Mouse (Mus musculus) lung, postnatal 4 days (tissue): ENCODE measurements around the gene Tanc1.
A peak's percentile ranks its signal among the peaks of the same experiment; 100 is the strongest.

ENCODE experiments used
- DNase-seq, 2 experiments: peaks; one replicate each; pipeline ENCODE4 v3.0.0; 2021

Tanc1 gene

DNA sequence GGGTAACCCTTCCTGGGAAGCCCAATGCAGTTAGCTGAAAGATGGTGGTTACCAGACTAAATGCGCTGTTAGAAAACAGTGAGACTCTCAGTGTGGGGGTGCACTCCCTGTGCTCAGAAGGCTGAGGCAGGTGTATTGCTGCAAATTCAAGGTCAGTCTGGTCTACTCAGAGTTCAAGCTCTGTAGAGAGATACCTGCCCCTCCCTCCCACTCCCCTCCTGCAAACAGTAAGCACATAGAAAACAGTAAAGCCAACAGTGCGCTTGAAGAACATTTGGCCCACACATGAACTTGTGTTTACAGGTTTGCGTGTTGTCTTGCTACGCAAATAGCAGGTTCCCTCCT, 73.7 kb downstream of the Tanc1 start:
- DNase-seq = no peak

DNA sequence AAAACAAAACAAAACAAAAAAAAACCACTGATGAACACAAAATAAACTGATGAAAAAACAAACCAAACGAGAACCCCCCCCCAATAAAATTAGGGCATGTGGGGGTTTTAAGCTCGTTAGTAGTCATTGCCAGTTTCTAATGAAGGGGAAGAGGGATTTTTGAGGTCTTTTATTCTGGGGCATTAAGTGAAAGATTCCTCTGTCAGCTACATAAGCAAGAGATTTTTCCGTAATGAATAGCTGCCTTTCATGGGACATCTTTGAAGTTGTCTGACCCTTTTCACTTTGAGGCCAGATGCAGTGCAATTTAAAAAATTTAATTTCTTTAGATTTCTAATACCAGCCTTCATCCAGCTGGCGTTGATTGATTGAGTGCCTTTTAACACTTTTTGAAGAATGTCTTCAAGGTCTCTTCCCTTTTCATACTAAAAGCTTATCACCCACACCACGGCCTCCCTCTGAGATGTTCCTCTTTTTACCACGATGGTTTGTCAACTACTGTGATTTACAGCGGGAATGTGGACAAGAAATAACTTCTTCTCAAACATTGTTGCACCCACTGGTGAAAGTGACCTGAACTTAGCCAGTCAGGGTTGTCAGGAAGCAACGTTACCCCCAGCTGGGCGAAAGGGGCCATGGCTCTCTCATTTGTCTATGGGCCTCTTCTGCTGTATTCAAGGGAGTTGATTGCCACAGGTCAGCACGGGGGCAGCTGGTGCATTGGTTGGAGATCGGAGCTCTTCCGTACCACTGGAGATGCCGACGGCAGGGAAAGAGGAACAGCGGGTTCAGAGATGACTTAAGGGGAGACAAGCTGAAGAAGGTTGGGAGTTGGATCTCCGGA, 76.6 kb downstream of the Tanc1 start:
- DNase-seq = no peak

DNA sequence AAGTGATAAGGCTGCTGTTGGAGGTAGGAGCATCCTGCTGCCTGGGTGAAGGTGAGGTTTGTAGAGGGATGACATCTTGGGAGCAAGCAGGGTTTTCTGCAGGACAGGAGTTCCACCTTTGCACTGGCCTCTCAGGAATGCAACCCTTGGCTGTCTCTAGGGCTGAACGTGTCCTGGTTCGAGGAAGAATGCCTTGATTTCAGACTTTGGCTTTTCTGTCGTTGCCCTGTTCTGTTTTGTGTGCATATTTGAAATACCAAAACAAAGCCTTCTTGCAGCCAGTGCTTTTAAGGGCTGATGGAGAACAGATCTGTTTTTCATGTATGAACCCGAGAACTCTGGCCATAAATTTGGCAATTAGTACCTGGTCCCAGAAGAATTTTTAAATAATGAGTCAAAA, 79.3 kb downstream of the Tanc1 start:
- DNase-seq = no peak

DNA sequence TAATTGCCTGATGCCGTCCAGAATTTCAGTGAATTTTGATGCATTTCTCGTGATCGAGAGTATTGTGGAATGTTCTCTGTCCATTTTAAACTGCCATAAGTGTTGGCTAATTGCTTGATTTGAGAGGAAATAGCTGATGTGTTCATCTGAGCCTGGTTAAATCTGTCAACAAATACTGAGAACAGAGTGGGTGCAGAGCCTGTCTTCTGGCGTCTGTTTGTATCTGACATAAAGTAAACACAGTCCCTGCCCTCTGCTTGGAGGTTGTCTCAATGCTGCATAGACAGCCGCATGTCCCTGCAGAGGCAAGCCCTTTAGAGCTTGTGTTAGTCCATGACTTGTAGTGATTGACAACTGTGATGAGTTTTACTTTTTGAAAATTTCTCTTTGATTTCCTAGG, 81.6 kb downstream of the Tanc1 start:
- DNase-seq = no peak

DNA sequence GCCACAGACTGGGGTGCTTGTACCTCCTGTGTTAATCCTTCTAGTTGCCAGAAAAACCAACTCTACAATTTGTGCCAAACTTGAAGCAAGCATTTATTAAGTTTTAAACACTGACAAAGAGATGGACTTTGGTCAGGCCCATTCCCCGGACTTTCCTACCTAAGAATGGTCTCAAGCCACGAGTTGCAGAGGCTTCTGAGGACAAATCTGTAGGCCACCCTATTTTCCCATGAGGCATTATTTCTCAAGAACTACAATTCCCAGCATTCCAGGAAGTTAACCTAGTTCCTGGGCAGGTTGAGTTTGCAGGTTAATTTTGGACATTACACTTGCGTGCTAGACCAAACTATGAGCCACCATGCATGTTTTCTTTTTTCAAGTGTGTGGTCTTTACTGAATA, 85.3 kb downstream of the Tanc1 start:
- no peak for DNase-seq

DNA sequence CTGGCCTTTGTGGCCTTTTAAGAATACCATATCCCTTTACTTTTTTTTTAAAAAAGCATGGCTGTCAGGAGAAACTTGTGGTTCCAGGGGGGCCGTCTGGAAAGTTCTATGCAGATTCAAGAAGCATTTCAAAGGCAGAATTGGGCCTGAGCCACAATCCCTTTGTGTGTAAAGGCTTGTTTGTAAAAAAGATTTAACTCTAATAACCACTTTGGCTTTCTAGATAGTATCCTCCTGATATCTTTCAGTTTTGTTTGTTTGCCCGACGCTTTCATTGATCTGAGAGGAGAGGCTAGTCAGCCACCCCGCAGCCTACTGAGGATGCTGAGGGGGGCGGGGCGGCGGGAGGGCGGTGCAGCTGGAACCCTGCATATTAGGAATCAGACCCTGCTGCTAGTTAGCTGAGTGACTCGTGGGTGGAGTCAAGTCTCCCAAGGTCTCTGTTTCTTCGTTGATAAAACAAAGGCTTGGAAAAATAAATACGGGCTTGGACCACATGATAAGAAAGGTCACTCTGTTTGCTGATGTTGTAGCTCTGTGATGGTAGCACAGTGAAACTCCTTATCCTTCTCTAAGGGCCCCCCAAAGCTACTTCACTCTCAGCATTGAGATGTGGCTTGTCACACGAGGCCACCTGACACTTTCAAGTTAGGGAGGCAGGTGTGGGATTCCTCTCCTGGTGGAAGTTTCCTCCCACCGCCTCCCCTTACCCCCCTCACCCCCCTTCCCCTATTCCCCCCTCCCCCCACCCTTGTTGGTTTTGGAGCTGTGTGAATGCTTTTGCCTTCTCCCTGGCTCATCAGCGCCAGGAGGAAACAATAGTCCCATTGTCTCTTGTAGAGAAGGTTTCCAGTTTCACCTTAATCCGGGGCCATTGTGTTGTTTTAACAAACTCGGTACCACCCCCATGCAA, 86.1 kb downstream of the Tanc1 start:
- no peak for DNase-seq

DNA sequence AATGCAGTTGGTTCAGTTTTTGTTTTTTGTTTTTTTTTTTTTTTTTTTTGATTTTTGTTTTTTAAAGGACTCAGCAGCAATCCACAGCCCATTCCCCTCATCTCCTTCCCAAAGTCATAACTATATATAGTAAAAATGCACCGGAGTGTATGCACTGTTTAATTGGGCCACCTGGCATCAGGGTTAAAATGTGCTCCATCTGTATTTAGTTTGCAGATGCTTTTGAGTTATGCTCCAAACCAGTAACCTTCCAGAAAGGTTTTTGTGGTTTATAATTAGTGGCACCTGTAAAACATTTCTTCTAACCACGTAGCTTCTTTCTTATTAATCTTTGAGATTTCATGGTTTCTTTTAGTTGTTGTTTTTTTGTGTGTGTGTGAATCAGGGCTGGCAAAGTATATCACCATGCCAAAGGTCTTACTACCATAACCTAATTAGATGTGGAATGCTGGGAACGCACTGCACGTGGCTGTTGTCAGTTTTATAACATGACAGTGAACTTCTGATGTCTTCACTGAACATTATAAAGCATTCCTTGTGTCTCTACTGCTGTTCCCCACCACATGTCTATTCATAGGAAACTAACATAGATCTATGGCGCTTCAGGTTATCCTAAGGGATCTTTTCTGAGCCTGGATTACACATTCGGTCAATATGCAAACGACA, 86.9 kb downstream of the Tanc1 start:
- no peak for DNase-seq

DNA sequence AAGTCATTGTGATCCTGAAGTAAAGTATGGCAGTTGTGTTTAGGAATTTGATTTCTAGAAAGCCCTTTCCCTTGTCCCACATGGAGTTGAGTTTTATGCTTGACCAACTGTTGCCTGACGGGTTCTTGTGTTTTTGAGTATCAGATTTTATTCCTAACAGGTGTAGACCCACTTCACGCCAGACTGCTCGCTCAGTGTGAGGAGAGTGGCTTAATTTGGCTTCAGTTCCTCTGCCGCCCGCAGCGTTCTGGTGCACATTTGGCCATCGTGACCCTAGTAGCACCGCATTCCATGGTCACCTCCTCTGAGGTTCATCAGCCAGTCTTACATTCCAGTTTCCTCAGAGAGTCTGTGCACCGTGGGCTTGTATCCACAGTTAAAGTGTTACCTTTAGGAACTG, 88.1 kb downstream of the Tanc1 start:
- DNase-seq = no peak

DNA sequence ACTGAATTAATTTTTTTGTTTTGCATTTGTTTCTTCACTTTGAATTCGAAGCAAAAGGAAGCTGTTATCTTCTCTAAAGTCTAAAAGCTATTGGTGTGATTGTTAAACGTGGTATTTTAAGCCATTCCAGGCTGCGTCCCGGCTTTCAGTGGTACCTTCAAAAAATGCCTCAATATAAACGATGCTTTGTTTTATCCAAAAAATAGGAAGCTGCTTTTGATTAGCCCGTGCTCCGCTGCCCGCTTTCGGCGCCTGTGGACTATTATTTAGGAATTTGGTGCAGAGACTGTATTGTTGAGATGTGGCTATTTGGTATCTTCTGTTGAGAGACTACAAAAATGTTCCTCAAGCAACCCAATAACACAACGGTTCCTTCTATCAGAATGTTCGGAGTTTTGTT, 93.4 kb downstream of the Tanc1 start:
- DNase-seq = no peak

DNA sequence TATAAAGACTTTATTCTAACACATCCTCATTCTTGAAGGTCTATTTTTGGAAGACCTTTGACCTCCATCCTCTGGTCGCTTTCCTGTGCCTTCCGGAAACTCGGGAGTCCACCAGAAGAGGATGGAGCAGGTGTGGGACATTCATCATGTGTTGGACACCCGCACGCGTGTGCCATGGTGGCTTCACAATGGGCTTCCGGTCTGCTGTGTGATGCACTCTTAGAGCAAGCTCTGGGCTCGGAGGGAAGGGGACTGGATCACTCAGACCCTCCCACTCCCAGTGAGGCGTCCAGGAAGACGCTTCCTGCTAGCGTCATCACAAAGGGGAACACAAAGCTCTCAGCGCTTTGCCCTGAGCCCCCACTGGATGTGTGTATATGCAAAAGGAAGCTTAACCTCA, 95.0 kb downstream of the Tanc1 start:
- peak; percentile 36 to 58 for DNase-seq

DNA sequence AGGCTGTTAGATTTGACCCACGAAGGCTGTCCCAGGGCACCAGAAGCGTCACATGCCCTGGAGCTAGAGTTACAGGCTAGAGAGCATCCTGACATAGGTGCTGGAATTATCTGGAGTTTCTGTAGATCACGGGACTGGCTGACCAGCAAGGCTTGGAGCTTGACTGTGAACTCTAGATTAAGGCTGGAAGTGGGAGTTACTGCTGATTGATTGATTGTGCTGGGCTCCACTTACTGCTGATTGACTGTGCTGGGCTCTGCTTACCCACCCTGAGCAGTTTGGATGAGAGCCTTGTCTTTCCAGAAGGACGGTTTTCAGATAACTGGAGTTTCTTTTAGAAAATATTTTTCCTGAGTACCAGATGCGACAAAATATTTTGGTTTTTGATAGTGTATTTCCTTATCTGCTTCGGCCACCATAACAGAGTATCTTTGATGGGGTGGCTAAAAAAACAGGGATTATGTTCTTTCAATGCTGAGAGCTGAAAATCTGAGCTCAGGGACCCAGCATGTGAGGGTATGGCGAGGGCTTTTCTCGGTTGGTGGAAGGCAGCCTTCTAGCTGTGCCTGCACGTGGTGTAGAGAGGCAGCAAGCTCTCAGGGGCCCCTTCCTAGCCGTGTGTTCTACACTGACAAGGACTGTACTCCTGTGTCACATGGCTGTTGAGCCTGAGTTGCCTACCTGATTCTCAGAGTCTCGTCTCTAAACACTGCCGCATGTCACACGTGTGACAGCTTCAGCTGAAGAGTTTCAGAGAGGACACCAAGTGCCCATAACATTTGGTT, 96.3 kb downstream of the Tanc1 start:
- no peak for DNase-seq

DNA sequence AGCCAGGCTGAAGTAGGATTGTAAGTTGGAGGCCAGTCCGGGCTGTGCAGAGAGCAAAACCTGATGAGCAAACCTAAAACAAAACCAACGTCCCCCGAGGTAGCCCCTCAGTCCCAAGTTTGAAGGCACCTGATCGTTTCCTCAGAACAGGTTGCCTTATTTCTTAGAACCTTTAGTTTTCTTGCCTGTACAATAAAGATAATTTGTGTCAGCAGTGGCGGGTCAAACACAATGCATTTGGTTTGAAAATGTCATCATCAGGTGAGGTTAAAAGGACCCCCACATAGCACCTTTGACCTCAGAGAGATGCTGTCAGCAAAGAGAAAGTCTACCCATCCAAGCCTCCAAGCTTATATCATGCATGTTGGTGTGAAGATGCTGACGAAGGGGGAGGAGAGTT, 98.9 kb downstream of the Tanc1 start:
- DNase-seq = no peak

DNA sequence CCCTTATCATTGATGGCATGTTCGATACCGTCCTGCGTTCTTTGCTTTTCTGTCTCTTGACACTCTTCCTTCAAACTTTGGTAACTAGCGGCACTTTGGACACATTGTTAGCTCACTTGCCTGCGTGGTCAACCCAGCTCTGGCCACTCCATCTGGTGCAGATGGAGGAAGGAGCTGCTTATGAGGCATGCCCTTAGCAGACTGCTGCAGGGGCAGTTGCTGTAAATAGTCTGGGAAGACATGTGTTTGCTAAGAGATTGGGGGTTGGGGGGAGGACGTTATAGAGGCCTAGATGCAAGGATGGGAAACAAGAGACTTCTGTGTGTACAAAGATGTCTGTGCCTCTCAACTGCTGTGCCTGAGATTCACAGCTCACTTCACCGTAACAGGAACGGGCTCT, 100.2 kb downstream of the Tanc1 start:
- DNase-seq = no peak

DNA sequence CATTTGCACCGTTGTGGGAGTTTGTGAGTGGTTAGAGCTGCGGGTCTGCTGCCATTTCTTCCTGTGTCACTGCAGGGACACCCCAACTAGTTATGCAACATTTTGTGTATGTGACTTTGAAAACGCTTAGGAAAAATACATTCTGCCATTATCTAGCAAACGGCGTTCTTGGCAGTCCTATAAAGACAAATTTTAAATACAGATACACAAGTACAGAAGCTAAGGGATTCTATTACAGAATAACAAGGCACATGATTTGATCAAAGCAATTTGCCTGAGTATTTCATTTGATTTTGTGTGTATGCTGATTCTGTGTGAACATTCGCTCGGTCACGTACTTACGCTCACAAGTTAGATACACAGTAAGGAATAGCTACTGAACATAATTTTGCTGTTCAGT, 100.6 kb downstream of the Tanc1 start:
- DNase-seq = no peak

DNA sequence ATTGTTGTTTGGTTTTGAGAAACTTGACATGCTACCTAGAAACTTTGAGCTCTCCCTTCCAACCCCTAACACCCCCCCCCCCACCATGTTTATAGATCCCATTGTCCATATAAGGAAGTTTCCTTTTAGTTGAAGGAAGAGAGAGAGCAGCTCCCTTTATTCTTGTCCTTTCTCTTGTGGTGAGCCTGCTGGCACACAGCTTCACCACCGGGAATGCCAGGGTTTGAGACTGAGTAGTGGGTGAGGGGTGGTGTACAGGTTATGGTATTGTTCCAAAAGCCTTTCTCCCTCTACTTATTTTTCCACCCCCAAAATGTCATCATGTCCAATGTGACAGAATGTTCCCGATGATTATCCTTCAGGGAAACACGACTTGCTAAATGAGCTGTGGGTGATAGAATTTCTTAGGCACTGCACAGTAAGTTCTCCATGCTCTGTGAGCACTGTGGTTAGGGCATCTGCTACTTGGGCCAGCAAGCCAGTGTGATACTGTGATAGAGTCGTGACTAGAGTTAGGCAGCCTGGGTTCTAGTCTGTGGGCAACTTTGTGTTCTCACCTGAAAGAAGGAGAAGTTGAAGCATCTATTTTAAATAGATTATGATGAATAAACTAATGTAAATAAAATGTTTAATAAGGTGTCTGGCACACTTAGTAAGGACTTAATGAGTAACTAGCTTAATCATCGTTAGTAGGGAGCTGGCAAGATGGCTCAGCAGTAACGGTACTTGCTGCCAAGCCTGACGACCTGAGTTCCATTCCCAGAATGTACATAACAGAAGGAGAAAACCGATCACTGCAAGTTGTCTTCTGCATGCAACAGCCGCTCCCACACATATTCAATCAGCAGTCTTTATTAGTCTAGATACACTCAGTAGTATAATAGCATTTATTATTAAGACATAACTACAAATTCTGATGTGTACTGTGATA, 102.0 kb downstream of the Tanc1 start:
- DNase-seq = no peak

DNA sequence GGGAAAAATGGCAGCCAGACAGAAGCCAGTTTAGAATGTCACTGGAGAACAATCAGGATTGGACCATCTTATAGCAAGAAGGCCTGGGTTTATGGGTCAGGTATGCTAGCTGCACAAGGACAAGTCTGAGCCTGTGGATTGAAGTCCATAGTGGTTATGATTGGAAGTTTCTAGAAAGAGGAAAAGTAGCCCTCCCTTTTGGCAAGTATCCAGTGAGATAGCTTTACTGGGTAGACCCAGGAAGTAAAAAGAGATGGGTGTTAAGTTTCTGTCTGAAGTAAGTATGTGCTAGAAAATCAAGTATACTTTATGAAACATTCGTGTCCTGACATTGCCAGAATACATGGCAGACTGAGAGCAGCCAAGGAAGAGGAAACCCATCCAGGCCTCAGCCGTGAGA, 103.2 kb downstream of the Tanc1 start:
- no peak for DNase-seq

DNA sequence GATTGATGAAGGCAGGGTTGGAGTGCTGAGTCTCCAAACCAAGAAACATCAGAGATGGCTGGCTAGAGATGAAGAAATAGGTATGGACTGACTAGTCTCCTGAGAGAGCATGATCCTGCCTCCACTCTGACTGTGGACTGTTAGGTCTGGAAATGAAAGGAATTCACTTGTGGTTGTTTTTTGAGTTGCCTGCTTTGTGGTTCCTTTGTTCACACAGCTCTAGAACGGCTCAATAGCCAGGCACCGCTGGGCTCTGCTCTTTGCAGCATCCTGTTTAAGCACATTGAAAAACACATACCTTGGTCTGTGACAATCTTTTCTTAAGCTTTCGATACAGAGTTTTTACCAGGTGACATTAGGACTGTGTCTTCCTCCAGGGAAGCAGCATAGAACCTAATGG, 104.6 kb downstream of the Tanc1 start:
- DNase-seq = no peak

DNA sequence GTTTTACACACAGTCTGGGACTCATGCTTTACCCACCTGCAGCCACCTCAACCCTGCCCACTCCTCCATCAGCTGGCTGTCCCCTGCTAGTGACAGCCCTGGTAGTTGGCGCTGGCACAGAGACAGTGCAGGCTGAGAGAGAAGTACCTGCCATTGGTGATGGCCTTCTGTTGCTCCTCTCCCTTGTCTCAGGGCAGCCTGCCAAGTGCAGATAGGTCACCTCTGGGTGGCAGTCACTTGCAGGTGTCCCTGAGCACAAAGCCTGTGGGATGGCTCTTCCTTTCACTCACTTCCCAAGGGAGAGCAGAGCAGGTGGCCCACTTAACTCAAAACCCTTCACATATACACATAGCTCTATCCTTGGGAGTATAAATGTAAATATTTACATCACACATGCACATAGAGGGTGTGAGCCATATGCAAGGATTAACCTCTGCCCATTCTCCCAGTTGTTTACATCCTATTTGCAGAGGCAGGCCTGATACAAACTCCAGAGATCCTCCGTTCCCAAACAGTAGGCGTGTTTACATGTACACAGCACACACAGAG, 106.0 kb downstream of the Tanc1 start:
- DNase-seq = no peak

DNA sequence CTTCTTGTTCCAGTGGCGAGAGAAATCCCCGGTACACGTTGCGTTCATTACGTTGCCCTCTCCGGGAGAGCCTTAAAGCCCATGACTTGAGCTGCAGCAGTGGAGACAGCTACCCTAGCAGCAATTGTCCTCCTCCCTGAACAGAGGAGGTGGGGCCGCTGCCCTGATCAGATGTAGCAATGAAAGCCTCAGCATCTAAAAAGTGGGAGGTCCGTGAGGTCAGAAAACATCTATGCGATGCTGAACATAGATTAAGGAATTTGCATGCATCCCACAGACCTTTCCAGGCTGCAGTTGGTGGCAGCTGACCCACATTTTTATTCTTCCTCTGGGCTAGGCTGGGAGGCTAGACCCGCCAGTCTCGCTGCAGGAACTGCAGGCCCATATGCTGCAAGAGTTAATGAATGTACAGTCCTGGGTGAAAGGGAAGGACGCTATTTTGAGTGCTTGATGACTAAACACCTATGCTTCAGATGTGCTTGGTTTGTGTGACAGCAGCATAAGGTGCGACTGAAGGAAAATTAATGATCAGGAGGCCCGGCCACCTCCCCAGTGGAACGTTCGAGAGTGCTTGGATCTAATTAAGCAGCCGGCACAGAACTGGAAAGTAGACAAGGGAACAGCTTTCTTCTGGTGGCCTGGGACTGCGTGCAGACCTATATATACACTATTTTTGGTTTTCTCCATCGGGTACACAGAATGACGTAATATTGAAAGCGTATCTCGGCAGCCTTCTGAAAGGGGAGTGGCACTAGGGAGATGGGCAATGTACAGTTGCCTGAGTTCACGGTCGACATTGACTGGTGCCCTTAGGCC, 107.0 kb downstream of the Tanc1 start:
- DNase-seq = no peak

DNA sequence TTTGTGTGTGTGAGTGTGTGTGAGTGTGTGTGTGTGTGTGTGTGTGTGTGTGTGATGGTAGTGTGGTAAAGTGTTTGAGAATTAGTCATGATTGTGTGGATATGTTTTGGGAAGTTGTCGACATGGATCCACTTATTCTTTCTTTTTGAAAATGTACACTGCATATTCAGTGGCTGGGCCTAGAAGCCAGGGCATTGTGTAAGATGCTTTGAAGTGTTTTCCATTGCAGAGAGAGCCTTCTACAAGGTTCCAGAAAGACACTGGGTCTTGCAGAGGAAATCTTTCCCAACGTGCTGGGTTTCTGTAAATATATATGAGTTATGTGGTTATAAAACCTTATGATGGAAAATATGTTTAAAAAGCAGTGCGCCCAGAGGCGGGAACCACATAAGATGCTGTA, 108.0 kb downstream of the Tanc1 start:
- no peak for DNase-seq

DNA sequence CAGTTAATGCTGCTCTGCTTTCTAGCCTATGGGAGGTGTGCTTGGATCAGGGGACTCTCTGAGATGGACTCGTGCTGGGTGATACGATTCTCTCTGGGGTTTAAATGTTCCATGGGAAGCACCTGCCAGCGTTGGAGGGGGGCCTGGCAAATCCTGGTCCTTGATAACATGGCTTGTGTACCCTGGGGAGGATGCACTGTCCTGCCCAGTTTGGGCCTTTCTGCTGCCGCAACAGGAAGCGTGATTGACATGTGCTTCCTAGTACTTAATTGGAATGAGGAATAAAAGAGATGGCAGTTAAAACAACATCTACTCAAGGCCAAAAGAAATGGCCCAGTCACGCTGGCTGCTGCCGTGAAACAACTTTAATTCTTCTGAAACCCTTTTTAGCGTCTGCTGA, 109.3 kb downstream of the Tanc1 start:
- peak in 1 of 2 experiments; percentile 51 for DNase-seq
